Mouse (Mus musculus) 416B (cell line): ENCODE results near the gene C130050O18Rik.

Source experiments
- DNase-seq: peaks from one replicate; pipeline ENCODE4 v3.0.0; 2011; ENCODE audit warnings: low read depth

Gene C130050O18Rik

GRCm38 (mm10) chr5:139397359-139397916, 7.6 kb upstream of the C130050O18Rik start:
- DNase-seq = no peak

DNA sequence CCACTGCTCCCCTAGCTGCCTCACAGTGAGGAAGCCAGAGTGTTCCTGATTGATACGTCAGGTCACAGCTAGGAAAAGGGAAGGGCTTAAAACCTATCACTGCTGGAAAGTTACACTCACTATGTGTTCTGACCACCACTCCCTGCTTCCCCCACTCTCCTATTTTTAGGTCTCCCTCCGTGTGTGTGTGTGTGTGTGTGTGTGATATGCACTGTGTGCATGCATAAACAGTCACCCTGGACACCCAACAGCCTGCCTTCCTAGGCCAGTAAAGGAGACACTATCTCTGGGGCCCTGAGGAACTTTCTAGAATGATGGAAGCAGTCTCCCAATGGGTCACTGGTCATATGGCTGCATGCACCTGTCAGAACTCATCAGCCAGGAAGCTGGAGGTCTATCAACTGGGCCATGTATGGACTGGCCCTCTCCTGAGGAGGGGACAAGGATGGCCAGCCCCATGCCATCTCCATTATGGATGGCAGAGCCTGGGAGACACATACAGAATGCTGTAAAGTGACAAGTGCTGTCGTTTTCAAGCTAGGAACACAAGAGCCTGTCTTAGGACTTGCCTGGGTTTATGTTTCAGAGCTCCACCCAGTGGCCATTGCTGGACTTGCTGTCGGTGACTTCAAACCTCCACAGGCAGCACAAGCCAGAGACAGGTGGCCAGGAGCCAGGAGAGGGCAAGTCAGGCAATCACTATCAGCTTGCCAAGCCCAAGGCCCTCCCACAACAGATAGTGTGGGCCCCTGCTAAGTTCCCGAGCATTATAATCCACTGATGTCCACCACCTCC, 6.9 kb upstream of the C130050O18Rik start:
- peak; percentile 94 for DNase-seq

GRCm38 (mm10) chr5:139398786-139399185, 6.3 kb upstream of the C130050O18Rik start:
- no peak for DNase-seq

DNA sequence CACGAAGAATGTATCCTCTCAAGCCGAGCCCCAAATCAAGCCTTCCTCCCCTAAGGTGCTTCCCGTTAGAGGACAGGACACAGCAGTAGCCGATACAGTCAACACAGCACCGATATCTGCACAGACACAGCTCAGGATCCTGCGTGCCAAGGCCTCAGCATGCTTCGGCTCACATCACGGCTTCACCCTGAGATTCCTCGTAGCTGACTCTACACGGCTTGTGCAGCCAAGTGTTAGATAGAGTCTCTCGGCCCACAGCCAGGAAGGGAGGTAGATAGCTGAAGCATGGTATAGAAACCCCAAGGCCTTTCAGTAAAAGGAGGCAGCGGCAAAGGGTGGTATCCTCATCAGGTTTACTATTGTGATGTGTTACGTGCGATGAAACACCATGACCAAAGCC, 5.1 kb upstream of the C130050O18Rik start:
- DNase-seq = no peak

DNA sequence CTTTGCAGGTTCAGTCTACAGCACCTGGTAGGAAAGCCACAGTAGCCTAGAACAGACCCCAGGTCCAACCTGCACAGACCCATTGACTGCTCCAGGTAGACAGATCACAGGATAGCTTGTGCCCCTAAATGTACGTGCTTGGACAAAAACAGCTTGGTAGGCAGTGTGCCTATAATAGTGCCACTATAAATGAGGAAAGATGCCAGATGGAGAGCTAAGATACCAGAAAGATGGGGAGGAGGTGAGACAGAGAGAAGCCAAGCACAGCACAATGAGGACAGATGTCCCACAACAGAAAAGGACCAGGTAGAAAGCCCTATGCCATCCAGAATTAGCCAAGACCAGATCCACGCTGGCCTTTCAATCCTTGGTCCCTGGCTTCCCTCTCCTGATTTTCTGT, 3.0 kb upstream of the C130050O18Rik start:
- no peak for DNase-seq

DNA sequence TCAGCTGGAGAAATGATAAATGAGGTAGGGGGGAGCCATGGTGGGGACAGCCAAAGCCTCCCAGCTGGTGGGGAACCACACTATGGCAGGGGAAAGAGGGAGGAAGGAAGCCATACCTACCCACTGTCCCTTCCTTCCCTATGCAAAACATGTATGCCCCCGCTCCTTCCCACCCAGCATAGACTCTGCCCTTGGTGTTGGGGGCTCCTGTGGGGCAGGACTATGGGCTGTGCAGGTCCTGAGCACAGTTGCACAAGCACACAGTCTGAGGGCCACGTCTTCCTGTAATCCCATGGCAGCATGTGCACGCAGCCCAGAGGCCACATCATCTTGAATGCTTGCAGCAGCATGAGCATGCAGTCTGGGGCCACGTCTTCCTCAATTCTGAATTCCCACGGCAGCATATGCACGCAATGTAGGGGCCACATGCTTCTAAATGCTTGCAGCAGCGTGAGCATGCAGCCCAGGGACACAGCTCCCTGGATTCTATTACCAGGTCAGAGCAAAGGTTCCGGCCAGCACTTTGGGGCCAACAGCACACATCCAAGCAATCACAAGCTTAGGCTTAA, 1.3 kb upstream of the C130050O18Rik start:
- DNase-seq = peak; percentile 67

GRCm38 (mm10) chr5:139405478-139405877, 398 bp downstream of the C130050O18Rik start:
- DNase-seq = peak; percentile 41

DNA sequence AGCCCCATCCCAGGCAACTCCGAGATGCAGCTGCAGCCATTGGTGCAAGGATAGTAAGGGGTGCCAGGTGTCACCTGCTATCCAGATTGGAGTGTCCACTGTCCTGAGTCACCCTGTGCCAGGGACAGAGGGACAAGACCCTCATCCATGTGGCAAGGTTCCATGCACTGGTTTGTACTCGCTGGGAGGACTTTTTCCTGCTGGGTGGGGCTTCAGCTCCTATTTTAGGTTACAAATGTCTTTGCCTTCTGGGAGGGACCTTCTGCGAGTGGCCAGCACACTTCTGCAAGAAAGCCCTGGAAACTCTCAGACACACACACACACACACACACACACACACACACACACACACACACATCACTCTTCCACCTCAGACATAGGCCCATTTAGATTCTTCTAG, 873 bp downstream of the C130050O18Rik start:
- no peak for DNase-seq

DNA sequence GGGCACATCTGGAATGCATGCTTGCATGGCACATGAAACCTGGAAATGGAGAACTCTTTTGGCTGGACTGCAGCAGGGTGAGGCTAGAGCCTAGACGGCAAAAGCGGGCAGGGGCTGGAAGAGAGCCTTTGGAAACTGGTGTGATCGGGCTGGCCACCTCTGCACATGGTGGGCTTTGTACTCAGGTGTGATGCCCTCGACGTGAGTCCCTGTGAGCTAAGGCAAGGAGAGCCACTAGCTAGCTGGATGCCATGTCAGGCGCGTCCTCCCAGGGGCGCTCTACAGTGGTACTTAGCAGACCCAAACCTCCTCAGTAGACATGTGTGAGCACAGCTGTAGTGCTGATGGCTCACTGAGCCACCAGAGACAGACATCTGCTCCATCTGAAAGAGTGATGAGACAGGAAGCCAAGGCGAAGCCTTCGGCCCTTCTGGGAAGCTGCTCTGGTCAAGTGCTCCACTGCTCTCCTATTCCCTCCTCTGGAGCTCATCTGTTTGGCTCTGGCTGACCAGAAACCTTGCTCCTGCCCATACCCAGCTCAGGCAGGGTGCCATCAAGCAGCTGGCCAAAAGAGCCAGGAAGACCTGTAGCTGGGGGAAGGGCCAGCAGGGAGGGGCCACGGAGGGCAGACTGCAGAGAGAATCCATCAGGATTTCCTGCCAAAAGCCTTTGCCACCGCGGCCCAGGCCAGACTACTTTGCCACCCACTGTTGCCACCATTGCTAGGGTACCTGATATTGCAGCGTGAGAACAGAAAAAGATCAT, 2.2 kb downstream of the C130050O18Rik start:
- DNase-seq = peak; percentile 54

DNA sequence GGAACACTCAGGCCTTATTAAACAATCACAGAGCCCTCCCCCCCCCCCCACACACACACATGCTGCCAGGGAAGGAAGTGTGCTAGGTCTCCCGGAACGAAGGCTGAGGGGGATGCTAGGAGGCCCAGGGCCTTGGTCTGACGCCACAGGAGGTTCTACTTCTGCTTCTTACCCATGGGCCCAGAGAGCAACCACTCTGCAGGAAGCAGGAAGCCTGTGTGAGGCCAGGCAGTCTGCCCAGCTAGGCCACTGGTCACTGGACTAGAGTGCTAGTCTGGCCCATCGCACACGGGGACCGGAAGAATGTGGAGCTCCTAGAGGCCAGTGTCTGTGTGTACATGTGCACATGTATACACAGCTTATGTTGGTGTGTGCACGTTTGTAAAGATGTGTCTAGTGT, 3.4 kb downstream of the C130050O18Rik start:
- DNase-seq = peak; percentile 95

DNA sequence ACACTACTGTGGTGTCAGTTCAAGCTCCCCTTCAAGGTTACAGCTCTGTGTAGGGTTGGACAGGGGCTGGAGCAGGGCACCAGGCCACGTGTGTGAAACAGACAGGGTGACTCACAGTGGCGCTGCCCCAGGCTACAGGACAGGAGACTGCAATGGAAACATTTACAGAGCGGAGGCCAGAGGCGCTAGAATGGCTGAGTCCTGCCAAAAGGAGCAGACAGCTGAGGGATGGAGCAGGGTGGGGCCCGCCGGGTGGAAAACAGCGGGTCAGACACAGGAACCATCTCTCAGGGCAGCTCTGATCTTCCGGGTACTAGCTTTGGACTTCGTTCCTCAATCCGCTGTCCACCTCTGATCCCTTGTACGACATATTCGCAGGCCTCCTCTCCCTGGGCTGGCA, 4.3 kb downstream of the C130050O18Rik start:
- peak; percentile 87 for DNase-seq

DNA sequence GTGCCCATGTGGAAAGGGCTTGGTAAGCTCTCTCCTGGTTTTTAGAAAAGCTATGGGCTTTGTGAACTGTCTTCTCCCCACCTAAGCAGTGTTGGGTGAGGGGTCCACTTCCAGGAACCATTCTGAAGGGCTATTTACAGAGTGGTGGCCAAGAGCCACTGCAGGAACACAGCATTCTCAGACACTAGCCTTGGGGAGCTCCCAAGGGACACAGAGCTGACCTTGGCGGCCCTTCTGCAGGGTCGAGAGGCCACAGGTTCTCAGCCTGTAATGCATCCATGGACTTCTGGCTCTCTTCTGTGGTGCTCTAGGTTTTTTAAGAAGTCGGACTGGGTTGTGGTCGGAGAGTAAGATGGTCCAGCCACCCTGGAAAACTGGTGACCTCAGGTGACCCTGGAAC, 5.0 kb downstream of the C130050O18Rik start:
- DNase-seq = no peak

- DNase-seq = no peak
Observed at GRCm38 (mm10) chr5:139411117-139411516, 6.0 kb downstream of the C130050O18Rik start.

GRCm38 (mm10) chr5:139411665-139412314, 6.7 kb downstream of the C130050O18Rik start:
- peak; percentile 31 for DNase-seq

DNA sequence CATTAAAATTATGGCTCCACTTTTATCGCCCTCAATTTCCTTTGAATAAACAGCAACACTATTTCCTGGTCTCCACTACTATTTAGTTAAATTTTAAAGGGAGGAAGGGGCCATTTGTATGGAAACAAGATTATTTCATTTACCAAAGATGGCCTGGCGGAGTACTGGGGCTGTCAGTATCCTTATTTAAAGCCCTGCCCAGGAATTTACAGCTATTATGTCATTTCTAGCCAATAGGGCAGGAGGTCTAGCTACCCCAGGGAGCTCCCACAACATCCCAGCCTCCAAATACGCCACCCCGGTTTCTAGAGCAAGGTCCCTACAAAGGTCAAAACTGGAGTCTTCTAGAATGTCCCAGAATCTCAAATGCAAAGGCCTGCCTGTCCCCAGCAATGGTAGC, 8.5 kb downstream of the C130050O18Rik start:
- no peak for DNase-seq

DNA sequence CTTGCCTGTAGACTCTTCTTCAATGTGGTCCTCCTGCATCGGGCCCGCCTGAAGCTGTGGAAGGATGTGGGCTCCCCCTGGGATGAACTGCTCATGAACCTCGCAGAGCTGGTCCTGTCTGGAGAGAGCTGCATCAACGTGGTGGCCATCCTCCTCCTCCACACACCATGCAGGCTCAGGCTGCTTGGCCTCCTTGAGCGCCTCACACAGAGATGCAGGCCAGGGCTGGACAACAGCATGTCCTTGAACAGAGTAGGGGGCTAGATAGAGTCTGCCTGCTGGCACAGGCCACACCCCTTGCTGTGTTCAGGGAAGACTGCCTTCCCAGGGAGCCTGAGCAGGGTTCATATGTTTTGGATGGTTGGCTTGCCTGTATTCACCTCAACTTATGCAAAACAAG, 9.9 kb downstream of the C130050O18Rik start:
- no peak for DNase-seq

DNA sequence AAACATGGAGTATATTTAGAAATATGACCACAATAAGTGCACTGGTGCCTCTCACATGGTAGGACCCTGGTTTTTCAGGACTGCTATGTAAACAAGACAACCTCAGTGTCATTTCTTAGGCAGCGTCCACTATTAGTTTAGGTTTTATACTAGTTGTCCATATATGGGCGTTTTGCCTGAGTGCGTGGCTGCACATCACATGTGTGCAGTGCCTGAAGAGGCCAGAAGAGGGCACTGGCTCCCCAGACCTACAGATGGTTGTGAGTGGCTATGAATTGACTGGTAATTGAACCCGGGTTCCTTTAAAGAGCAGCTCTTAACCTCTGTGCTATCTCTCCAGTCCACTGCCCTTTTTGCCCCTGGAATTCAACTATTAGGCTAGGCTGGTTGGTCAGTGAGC, 11.9 kb downstream of the C130050O18Rik start:
- no peak for DNase-seq

DNA sequence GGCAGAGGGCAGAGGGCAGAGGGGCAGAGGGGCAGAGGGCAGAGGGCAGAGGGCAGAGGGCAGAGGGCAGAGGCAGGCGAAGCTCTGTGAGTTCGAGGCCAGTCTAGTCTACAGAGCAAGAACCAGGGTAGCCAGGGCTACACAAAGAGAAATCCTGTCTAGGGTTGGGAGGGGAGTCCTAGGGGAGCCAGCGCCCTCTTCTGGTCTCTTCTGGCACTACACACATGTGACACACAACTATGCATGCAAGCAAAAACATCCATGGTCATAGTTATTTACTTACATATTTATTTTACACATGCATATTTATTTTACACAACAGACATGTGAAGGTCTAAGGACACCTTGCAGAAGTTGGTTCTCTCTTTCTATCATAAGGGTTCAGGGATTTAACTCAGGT, 12.4 kb downstream of the C130050O18Rik start:
- DNase-seq = no peak

- no peak for DNase-seq
Observed at GRCm38 (mm10) chr5:139418110-139418509, 13.0 kb downstream of the C130050O18Rik start.

GRCm38 (mm10) chr5:139418633-139419032, 13.6 kb downstream of the C130050O18Rik start:
- DNase-seq = no peak

GRCm38 (mm10) chr5:139423026-139423865, 18.2 kb downstream of the C130050O18Rik start, which contains the start of gene Gper1:
Gene Gper1 (plus strand): TSS chr5:139423151.
- DNase-seq = no peak
